Mouse (Mus musculus): ENCODE data around the gene Tmem198. TPM values are rescaled to one million over a fixed set of nuclear protein-coding genes. Genes with fewer than 3 reads are reported as not detected.
A peak's percentile ranks its signal among the peaks of the same experiment; 100 is the strongest.

The Tmem198 gene
- polyA plus RNA-seq, 1 experiment from 2014 or later = 34.0 TPM

DNA sequence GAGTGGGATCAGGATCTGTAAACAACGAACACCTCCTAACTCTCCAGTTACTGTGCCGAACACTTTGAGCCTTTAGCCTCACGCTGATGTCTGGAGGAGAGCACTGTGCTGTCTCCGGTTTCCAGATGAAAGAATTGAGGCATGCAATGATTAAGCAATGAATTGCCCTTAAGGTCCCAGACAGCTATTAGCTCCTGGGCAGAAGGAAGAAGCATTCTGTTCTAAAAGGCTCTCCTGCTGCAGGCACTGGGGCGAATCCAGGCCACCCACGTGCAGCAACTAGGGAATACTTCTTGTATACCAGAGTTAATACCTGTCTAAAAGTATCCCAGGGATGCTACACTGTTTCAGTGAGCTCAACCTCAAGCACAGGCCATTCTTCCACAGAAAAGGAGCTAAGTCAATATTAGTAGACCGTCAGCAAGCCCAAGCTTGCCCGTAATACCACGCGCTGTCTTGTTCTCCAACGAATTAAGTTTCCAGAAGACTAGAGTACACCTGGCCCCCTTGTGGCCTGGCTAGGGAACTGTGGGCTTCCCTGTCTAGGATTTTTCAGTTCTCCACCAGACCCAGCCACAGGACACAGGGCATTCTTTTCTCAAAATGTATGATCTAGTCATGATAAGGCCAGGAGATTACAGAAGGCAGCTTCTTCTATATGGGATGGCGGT lies 15.7 kb downstream of the Tmem198 start:
- peak; percentile 39; the same call in 1 of the 2 replicates for ATAC-seq
- Histone ChIP-seq H3K4me1 (no peaks in the 10 kb centered on the region), H3K27me3 (peaks cover 15% of the 10 kb centered on the region), H3K4me2 (no peak overlapping the region), H3K36me3 (ENCODE audit: poor library complexity, severe bottlenecking) (peaks cover 52% of the 10 kb centered on the region), H3K4me3 (no peak overlapping the region), H3K27ac (no peak overlapping the region), H3K9me3 (replicated peaks) (no peaks in the 10 kb centered on the region), H3K9ac (no peak overlapping the region)
- WGBS = 51% methylated on average over 12 of the region's 12 CpGs

DNA sequence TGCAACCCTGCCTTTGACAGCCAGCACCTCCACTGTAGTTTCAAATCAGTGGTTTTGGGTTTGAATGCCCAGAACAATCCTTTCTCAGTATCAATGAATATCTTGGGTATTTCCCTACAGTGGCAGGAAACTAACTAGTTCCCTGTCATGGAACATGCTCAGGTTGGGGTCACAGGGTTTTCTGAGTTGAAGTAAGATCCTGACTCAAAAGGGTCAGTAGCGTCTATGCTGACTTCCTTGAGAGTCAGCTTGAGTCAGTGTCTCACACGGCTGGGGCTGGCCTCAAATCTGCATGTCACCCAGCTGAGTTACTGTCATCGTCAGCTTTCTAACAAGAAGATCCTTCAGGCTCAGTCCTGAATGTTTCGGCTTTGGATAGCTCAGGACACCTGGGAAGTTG lies 19.6 kb downstream of the Tmem198 start:
- ATAC-seq = no peak
- H3K4me3 ChIP-seq = no peak overlapping the region
- 95% methylated on average over 4 of the region's 4 CpGs for WGBS
- peaks cover 75% of the 10 kb centered on the region for H3K36me3 ChIP-seq (ENCODE audit: poor library complexity, severe bottlenecking)
- H3K4me1 ChIP-seq = peaks cover under 1% of the 10 kb centered on the region; the same call in 1 of the 2 replicates
- H3K9ac ChIP-seq = no peak overlapping the region
- no peak overlapping the region for H3K27ac ChIP-seq
- no peaks in the 10 kb centered on the region for H3K27me3 ChIP-seq
- H3K4me2 ChIP-seq = no peak overlapping the region
- no peaks in the 10 kb centered on the region for H3K9me3 ChIP-seq (replicated peaks)

DNA sequence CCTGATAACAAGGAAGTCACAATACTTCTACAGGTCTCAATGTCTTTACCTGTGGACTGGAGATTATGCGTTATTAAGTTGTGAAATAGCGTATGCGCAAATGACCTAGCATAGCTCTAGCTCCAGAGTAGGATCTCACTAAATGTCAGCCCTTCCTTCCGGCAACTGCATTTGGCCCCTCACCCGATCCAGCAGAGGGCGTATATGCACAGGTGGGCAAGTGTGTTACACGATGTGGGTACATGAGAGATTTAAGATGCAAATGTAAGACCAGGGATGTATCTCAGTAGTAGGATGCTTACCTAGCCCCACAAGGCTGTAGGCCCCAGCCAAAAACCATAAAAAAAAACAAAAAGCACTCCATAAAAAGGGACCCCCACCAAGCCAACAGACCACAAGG lies 20.1 kb downstream of the Tmem198 start:
- WGBS = 88% methylated on average over 7 of the region's 7 CpGs
- no peak overlapping the region for H3K27ac ChIP-seq
- H3K4me3 ChIP-seq = no peak overlapping the region
- peaks cover 75% of the 10 kb centered on the region for H3K36me3 ChIP-seq (ENCODE audit: poor library complexity, severe bottlenecking)
- H3K4me2 ChIP-seq = no peak overlapping the region
- H3K27me3 ChIP-seq = peaks cover 5% of the 10 kb centered on the region; the same call in 1 of the 2 replicates
- no peak overlapping the region for H3K9ac ChIP-seq
- H3K4me1 ChIP-seq = peaks cover 6% of the 10 kb centered on the region
- no peak for ATAC-seq
- no peaks in the 10 kb centered on the region for H3K9me3 ChIP-seq (replicated peaks)

DNA sequence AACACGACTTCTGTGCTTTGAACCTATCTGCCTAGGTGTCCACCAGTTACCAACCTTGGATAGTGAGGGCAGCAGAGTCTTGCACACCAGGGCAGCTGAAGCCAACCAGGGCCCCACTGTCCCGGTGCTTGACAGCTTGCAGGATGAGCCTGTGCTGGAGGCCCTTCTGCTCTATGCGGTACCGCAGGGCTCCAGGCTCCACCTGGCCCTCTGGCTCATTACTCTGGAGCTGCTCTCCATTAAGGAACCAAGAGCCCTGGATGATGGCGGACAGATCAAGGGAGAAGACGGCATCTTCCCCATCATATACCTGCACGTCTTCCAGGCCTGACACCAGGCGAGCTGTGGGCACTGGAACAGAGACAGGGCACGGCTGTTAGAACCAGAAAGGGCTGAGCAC lies 22.6 kb downstream of the Tmem198 start:
- peaks cover 6% of the 10 kb centered on the region; the same call in 1 of the 2 replicates for H3K27me3 ChIP-seq
- WGBS = 92% methylated on average over 9 of the region's 9 CpGs
- H3K9ac ChIP-seq = no peak overlapping the region
- H3K4me2 ChIP-seq = no peak overlapping the region
- H3K4me3 ChIP-seq = no peak overlapping the region
- no peak overlapping the region for H3K27ac ChIP-seq
- H3K9me3 ChIP-seq (replicated peaks) = no peaks in the 10 kb centered on the region
- peaks cover 22% of the 10 kb centered on the region for H3K4me1 ChIP-seq
- peaks cover 63% of the 10 kb centered on the region for H3K36me3 ChIP-seq (ENCODE audit: poor library complexity, severe bottlenecking)
- ATAC-seq = no peak

DNA sequence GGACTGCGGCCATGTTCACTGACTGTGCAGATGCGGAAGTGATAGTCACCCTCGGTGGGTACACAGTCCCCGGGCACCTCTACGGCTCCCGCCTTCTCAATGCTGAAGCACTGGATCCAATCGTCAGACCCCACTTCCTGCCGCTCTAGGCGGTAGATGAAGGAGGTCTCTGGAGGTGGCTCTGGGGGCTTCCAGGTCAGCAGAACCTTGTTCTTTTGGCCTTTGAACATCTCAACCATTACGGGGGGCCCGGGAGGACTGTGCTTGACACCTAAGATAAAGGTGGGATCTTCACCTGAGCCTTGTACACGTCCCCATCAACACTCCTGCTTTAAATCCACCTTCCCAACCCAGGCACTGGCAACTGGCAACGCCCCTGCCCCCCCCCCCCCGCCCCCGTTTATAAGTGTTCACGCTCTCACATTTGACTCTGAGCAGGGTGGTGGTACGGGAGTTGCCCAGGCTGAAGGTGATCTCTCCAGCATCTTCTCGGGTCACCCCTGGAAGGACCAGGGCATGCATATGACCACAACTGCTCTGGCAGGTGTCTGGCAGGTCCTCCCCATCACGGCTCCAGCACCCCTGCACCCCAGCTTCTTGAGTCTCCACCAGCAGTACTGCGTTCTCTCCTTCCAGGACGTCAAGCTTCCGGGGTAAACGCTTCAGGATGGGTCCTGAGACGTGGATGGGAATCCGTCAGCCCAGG lies 23.8 kb downstream of the Tmem198 start:
- no peak overlapping the region for H3K9ac ChIP-seq

DNA sequence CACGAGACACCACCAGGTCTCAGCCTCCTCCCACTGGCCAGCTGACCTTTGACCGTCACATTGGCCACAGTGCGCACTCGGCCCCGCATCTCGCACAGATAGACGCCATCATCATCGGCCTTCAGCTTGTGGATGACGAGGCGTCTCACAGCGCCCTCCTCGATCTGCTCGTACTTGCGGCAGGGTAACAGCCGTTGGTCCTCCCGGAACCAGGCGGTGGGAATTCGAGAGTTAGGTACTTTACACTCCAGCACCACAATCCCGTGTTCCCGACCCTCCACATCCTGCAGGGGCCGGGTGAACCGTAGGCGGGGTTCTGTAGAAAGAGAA lies 24.3 kb downstream of the Tmem198 start:
- peaks cover 25% of the 10 kb centered on the region for H3K4me1 ChIP-seq
- H3K9ac ChIP-seq = no peak overlapping the region
- H3K4me3 ChIP-seq = no peak overlapping the region
- no peak overlapping the region for H3K4me2 ChIP-seq
- WGBS = 75% methylated on average over 23 of the region's 23 CpGs
- peaks cover 6% of the 10 kb centered on the region; the same call in 1 of the 2 replicates for H3K27me3 ChIP-seq
- H3K9me3 ChIP-seq (replicated peaks) = no peaks in the 10 kb centered on the region
- peaks cover 46% of the 10 kb centered on the region for H3K36me3 ChIP-seq (ENCODE audit: poor library complexity, severe bottlenecking)
- no peak for ATAC-seq
- H3K27ac ChIP-seq = no peak overlapping the region

More for the DNA sequence above, 23.8 kb downstream of the Tmem198 start:
- Histone ChIP-seq H3K27ac (no peak overlapping the region), H3K36me3 (ENCODE audit: poor library complexity, severe bottlenecking) (peaks cover 51% of the 10 kb centered on the region), H3K27me3 (peaks cover 6% of the 10 kb centered on the region; the same call in 1 of the 2 replicates), H3K4me2 (no peak overlapping the region), H3K9me3 (replicated peaks) (no peaks in the 10 kb centered on the region), H3K4me1 (peaks cover 25% of the 10 kb centered on the region), H3K4me3 (no peak overlapping the region)
- WGBS = 87% methylated on average over 25 of the region's 25 CpGs
- ATAC-seq = no peak

DNA sequence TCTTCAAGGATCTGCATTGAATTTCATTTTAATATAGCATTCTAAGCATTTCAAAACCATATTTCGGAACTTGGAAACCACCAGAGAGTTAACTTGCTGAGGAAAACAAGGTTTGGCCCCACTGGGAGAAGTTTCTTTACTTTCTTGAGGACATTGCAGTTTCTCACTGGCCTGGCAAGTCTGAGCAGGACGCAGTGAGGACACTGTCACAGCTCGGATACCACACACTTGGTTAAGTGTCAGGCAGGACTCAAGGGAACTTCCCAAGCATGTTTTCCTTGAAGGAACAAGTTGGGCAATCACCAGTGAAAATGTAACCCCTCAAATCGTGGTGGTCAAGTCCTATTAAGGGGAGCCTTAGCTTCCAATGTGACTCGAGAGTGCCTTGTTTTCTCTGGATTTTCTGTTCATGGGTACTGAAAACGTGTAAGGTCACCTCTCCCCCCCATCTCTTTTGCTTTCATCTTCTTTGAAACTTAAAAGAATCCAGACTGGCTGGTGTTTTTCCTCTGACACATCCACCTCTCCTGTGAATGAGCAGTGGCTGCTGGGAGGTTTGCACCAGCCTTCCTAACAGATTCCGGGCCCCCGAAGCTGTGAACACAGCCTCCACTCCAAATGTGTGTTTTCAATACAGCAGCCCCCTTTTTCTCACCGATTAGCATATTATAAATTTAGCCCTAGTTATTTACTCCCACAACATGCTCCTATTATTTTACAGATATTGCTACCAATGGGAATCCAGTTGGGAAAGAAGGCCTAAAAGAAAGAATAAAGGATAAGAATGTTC lies 25.1 kb downstream of the Tmem198 start:
- Histone ChIP-seq H3K4me3 (peak overlapping the region; percentile 79), H3K27ac (0 out of 2 replicates have a peak overlapping the region, but pooled peaks have one; percentile 72), H3K4me1 (peaks cover 25% of the 10 kb centered on the region), H3K27me3 (peaks cover 9% of the 10 kb centered on the region), H3K36me3 (ENCODE audit: poor library complexity, severe bottlenecking) (peaks cover 38% of the 10 kb centered on the region), H3K4me2 (peak overlapping the region; percentile 93), H3K9ac (peak overlapping the region; percentile 89), H3K9me3 (replicated peaks) (no peaks in the 10 kb centered on the region)
- WGBS = 66% methylated on average over 9 of the region's 9 CpGs
- no peak for ATAC-seq

DNA sequence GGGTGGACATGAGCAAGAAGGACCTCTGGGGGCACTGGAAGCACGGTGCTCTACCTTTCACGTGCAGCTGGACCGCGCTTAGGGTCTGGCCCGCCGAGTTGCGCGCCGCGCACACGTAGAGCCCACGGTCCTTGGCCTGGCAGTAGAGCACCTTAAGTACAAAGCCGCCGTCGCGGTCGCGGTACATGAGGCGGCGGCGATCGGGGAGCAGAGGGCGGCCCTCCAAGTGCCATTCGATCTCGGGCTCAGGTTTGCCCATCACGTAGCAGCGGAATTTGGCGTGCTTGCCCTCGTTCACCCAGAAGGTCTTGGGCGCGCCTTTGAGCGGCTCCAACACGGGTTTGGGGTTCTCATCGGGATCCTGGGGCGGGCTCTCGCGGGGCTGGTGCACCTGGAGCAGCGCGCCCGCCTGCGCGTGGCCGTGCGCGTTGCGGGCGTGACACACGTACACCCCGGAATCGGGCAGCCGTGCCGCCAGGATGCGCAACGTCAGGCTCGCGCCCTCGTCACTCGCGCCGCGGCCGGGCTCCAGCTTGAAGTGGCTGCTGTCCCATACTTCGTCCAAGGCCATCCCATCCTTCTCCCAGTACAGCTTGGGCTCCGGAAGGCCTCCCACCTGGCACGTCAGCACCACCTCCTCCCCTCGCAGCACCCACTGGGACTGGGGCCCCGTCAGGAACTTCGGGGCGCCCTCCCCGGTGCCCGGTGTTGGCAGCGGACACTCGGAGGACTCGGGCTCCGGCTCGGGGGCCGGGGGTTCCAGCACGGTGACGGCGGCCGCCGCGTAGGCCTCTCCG lies 26.0 kb downstream of the Tmem198 start:
- peak overlapping the region; percentile 89 for H3K9ac ChIP-seq
- H3K27ac ChIP-seq = peak overlapping the region; percentile 72
- H3K4me2 ChIP-seq = peak overlapping the region; percentile 93
- ATAC-seq = peak; percentile 79
- WGBS = under 1% methylated on average over 84 of the region's 84 CpGs
- peak overlapping the region; percentile 79 for H3K4me3 ChIP-seq
- H3K27me3 ChIP-seq = peaks cover 13% of the 10 kb centered on the region
- H3K36me3 ChIP-seq (ENCODE audit: poor library complexity, severe bottlenecking) = peaks cover 29% of the 10 kb centered on the region
- peaks cover 25% of the 10 kb centered on the region for H3K4me1 ChIP-seq
- no peaks in the 10 kb centered on the region for H3K9me3 ChIP-seq (replicated peaks)

DNA sequence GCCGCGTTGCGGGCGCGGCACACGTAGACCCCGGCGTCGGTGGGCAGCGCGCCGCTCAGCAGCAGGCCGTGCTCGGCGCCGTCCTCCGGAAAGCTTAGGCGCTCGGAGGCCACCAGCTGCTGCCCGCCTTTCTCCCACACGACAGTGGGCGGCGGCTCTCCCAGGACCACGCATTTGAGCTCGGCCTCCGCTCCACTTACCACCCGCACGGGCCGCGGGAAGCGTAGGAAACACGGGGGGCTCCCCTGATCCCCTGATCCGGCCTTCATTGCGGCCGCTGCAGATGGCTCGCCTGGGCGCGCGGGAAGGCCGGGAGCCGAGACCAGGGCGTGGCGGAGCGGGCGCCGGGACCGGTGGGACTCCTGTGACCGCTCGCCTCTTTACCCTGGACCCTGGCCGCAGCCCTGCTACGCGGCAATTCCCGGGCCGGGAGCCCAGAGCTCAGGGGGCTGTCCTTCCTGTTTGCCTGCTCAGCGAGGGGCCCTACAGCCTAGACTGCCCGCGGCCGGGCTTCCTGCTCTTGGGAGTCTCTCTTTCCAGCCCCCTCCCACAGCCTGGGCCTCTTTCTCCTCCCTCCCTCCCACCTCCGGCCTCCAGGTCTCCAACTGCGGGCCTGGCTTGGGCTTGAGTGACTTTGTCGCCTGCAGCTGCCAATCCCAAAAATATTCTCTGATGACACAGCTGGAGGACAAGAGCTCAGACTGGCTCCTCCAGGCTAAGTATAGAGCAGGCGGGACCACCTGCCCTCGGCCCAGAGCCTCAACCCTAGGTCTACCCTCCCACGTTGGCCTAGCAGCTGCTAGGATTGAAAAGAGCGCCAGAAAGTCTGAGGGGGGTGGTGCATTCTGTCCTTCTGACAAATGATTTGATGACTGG lies 26.9 kb downstream of the Tmem198 start, which contains the start of gene Obsl1:
TSS of gene Obsl1 (minus strand) at position 497 of the 876 bp plus-strand sequence.
- peak within 1 kb of the TSS; percentile 72 for H3K27ac ChIP-seq

DNA sequence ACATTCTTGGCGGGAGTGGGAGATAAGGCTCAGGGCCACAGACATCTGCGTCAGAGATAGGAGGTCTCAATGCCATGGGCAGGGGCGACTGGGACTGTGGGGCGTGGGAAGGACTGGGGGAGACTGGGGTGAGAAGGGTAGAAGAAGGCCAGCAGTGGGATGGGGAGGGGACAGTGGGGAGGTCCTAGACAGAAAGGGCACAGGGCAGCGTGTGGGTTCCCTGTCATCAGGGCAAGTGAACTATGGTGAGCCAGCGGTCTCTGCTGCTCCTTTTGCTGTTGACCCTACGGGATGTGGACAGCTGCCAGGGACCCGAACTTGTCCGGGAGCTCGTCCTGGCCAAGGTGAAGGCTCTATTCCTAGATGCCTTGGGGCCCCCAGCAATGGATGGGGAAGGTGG lies 27.7 kb downstream of the Tmem198 start, which contains the start of gene Inha:
TSS of gene Inha (plus strand) at position 72 of the 400 bp plus-strand sequence.
- Histone ChIP-seq H3K27me3 (peaks cover 13% of the 10 kb centered on the region), H3K9ac (peak within 1 kb of the TSS; percentile 89), H3K4me2 (peak within 1 kb of the TSS; percentile 93), H3K4me1 (peaks cover 25% of the 10 kb centered on the region), H3K4me3 (peak within 1 kb of the TSS; percentile 79), H3K9me3 (replicated peaks) (no peaks in the 10 kb centered on the region), H3K27ac (peak within 1 kb of the TSS; percentile 72), H3K36me3 (ENCODE audit: poor library complexity, severe bottlenecking) (peaks cover 12% of the 10 kb centered on the region)
- 79% methylated on average over 10 of the region's 10 CpGs for WGBS
- no peak for ATAC-seq

More for the DNA sequence above, 26.9 kb downstream of the Tmem198 start, which contains the start of gene Obsl1:
- Histone ChIP-seq H3K9me3 (replicated peaks) (no peaks in the 10 kb centered on the region), H3K4me2 (peak within 1 kb of the TSS; percentile 93), H3K36me3 (ENCODE audit: poor library complexity, severe bottlenecking) (peaks cover 20% of the 10 kb centered on the region), H3K27me3 (peaks cover 13% of the 10 kb centered on the region), H3K4me1 (peaks cover 25% of the 10 kb centered on the region), H3K9ac (peak within 1 kb of the TSS; percentile 89), H3K4me3 (peak within 1 kb of the TSS; percentile 79)
- peak; percentile 74 for ATAC-seq
- under 1% methylated on average over 65 of the region's 65 CpGs for WGBS

Data from forebrain, embryonic 13.5 days (tissue).